Mouse (Mus musculus): ENCODE measurements around the gene Prrt3. TPM values are rescaled to one million over a fixed set of nuclear protein-coding genes. Genes with fewer than 3 reads are reported as not detected.
A peak's percentile ranks its signal among the peaks of the same experiment; 100 is the strongest.

The Prrt3 gene
- polyA plus RNA-seq, 1 experiment from 2014 or later, result 0.90 TPM

GRCm38 (mm10) chr6:113473246-113473645, 28.5 kb downstream of the Prrt3 start:
- peaks cover 6% of the 10 kb centered on the region for H3K4me1 ChIP-seq (ENCODE audit: control insufficient read depth, insufficient read depth, low read length)
- H3K27me3 ChIP-seq (ENCODE audit: control insufficient read depth, insufficient read depth, low read length), result peaks cover 17% of the 10 kb centered on the region
- no peak overlapping the region for H3K27ac ChIP-seq (replicated peaks; ENCODE audit: low read depth, low read length)
- H3K4me3 ChIP-seq (ENCODE audit: low read depth, low read length), result no peak overlapping the region
- H3K4me2 ChIP-seq (ENCODE audit: low read depth, low read length), result no peak overlapping the region
- H3K9me3 ChIP-seq (replicated peaks; ENCODE audit: control insufficient read depth, low read length), result no peaks in the 10 kb centered on the region
- ATAC-seq (replicated peaks; ENCODE audit: insufficient number of reproducible peaks, low FRiP score, low TSS enrichment, low read depth) (no peak), DNase-seq (ENCODE audit: low spot score) (no peak)
- 82% methylated on average over 2 of the region's 2 CpGs for WGBS
- H3K9ac ChIP-seq (replicated peaks; ENCODE audit: low read length), result no peak overlapping the region
- H3K36me3 ChIP-seq (replicated peaks; ENCODE audit: control insufficient read depth, insufficient read depth, low read depth, low read length), result no peaks in the 10 kb centered on the region

DNA sequence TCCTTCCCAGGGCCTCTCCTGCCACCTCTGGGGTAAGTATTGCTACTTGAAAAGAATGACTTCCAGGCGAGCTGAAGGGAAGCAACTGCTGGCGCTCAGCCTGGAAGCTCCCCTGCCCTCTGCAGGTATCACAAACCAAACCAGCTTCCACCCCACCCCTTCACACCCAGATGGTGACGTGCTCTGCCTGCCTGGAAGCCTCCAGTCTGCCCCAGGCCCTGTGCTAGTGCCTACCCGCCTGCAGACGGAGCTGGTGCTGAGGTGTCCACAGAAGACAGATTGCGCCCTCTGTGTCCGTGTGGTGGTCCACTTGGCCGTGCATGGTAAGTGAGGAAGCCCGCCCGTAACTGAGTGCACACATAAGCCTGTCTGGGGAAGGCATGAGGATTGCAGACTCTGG, 29.7 kb downstream of the Prrt3 start:
- Histone ChIP-seq H3K36me3 (replicated peaks; ENCODE audit: control insufficient read depth, insufficient read depth, low read depth, low read length) (no peaks in the 10 kb centered on the region), H3K27ac (replicated peaks; ENCODE audit: low read depth, low read length) (no peak overlapping the region), H3K9ac (replicated peaks; ENCODE audit: low read length) (no peak overlapping the region), H3K4me1 (ENCODE audit: control insufficient read depth, insufficient read depth, low read length) (peaks cover 6% of the 10 kb centered on the region), H3K4me2 (ENCODE audit: low read depth, low read length) (no peak overlapping the region), H3K9me3 (replicated peaks; ENCODE audit: control insufficient read depth, low read length) (no peaks in the 10 kb centered on the region), H3K27me3 (ENCODE audit: control insufficient read depth, insufficient read depth, low read length) (peaks cover 17% of the 10 kb centered on the region), H3K4me3 (ENCODE audit: low read depth, low read length) (no peak overlapping the region)
- 62% methylated on average over 10 of the region's 10 CpGs for WGBS
- ATAC-seq (replicated peaks; ENCODE audit: insufficient number of reproducible peaks, low FRiP score, low TSS enrichment, low read depth) (no peak), DNase-seq (ENCODE audit: low spot score) (no peak)

GRCm38 (mm10) chr6:113471297-113471936, 30.3 kb downstream of the Prrt3 start, which contains the start of gene Il17rc:
Il17rc (plus strand) TSS chr6:113471427.
- peak; percentile 21 for DNase-seq (ENCODE audit: low spot score)
- H3K9me3 ChIP-seq (replicated peaks; ENCODE audit: control insufficient read depth, low read length), result no peaks in the 10 kb centered on the region
- no peak within 1 kb of the TSS for H3K4me3 ChIP-seq (ENCODE audit: low read depth, low read length)

GRCm38 (mm10) chr6:113469432-113469831, 32.3 kb downstream of the Prrt3 start:
- Histone ChIP-seq H3K9me3 (replicated peaks; ENCODE audit: control insufficient read depth, low read length) (no peaks in the 10 kb centered on the region), H3K4me2 (ENCODE audit: low read depth, low read length) (peak overlapping the region; percentile 64), H3K36me3 (replicated peaks; ENCODE audit: control insufficient read depth, insufficient read depth, low read depth, low read length) (no peaks in the 10 kb centered on the region), H3K27ac (replicated peaks; ENCODE audit: low read depth, low read length) (no peak overlapping the region), H3K27me3 (ENCODE audit: control insufficient read depth, insufficient read depth, low read length) (peaks cover 17% of the 10 kb centered on the region), H3K4me3 (ENCODE audit: low read depth, low read length) (peak overlapping the region; percentile 32), H3K9ac (replicated peaks; ENCODE audit: low read length) (peak overlapping the region; percentile 52), H3K4me1 (ENCODE audit: control insufficient read depth, insufficient read depth, low read length) (peaks cover 6% of the 10 kb centered on the region)
- DNase-seq (ENCODE audit: low spot score), result peak; percentile 82
- 1% methylated on average over 31 of the region's 31 CpGs for WGBS
- peak; percentile 54; the same call in 1 of the 2 replicates for ATAC-seq (replicated peaks; ENCODE audit: insufficient number of reproducible peaks, low FRiP score, low TSS enrichment, low read depth)

More at GRCm38 (mm10) chr6:113471297-113471936, 30.3 kb downstream of the Prrt3 start, which contains the start of gene Il17rc:
- no peaks in the 10 kb centered on the region for H3K36me3 ChIP-seq (replicated peaks; ENCODE audit: control insufficient read depth, insufficient read depth, low read depth, low read length)
- H3K4me2 ChIP-seq (ENCODE audit: low read depth, low read length), result peak within 1 kb of the TSS; percentile 6; the same call in 1 of the 2 replicates
- ATAC-seq (replicated peaks; ENCODE audit: insufficient number of reproducible peaks, low FRiP score, low TSS enrichment, low read depth), result no peak
- peaks cover 6% of the 10 kb centered on the region for H3K4me1 ChIP-seq (ENCODE audit: control insufficient read depth, insufficient read depth, low read length)
- H3K9ac ChIP-seq (replicated peaks; ENCODE audit: low read length), result peak within 1 kb of the TSS; percentile 19; the same call in 1 of the 2 replicates
- 24% methylated on average over 12 of the region's 12 CpGs for WGBS
- H3K27ac ChIP-seq (replicated peaks; ENCODE audit: low read depth, low read length), result no peak within 1 kb of the TSS
- peaks cover 17% of the 10 kb centered on the region for H3K27me3 ChIP-seq (ENCODE audit: control insufficient read depth, insufficient read depth, low read length)

GRCm38 (mm10) chr6:113469021-113469420, 32.7 kb downstream of the Prrt3 start:
- H3K4me1 ChIP-seq (ENCODE audit: control insufficient read depth, insufficient read depth, low read length), result peaks cover 6% of the 10 kb centered on the region
- H3K27ac ChIP-seq (replicated peaks; ENCODE audit: low read depth, low read length), result no peak overlapping the region
- peak; percentile 86 for DNase-seq (ENCODE audit: low spot score)
- peak overlapping the region; percentile 64 for H3K4me2 ChIP-seq (ENCODE audit: low read depth, low read length)
- no peaks in the 10 kb centered on the region for H3K36me3 ChIP-seq (replicated peaks; ENCODE audit: control insufficient read depth, insufficient read depth, low read depth, low read length)
- H3K9ac ChIP-seq (replicated peaks; ENCODE audit: low read length), result peak overlapping the region; percentile 52; the same call in 1 of the 2 replicates
- ATAC-seq (replicated peaks; ENCODE audit: insufficient number of reproducible peaks, low FRiP score, low TSS enrichment, low read depth), result no peak
- no peaks in the 10 kb centered on the region for H3K9me3 ChIP-seq (replicated peaks; ENCODE audit: control insufficient read depth, low read length)
- H3K4me3 ChIP-seq (ENCODE audit: low read depth, low read length), result peak overlapping the region; percentile 32; the same call in 1 of the 2 replicates
- WGBS, result 9% methylated on average over 9 of the region's 9 CpGs
- H3K27me3 ChIP-seq (ENCODE audit: control insufficient read depth, insufficient read depth, low read length), result peaks cover 17% of the 10 kb centered on the region

- H3K4me1 ChIP-seq (ENCODE audit: control insufficient read depth, insufficient read depth, low read length), result peaks cover 6% of the 10 kb centered on the region
- H3K4me3 ChIP-seq (ENCODE audit: low read depth, low read length), result no peak overlapping the region
- no peak overlapping the region for H3K4me2 ChIP-seq (ENCODE audit: low read depth, low read length)
- peaks cover 17% of the 10 kb centered on the region for H3K27me3 ChIP-seq (ENCODE audit: control insufficient read depth, insufficient read depth, low read length)
- ATAC-seq (replicated peaks; ENCODE audit: insufficient number of reproducible peaks, low FRiP score, low TSS enrichment, low read depth) (no peak), DNase-seq (ENCODE audit: low spot score) (no peak)
- 67% methylated on average over 3 of the region's 3 CpGs for WGBS
- H3K36me3 ChIP-seq (replicated peaks; ENCODE audit: control insufficient read depth, insufficient read depth, low read depth, low read length), result no peaks in the 10 kb centered on the region
- no peak overlapping the region for H3K27ac ChIP-seq (replicated peaks; ENCODE audit: low read depth, low read length)
- H3K9me3 ChIP-seq (replicated peaks; ENCODE audit: control insufficient read depth, low read length), result no peaks in the 10 kb centered on the region
- H3K9ac ChIP-seq (replicated peaks; ENCODE audit: low read length), result no peak overlapping the region
These were observed 33.2 kb downstream of the Prrt3 start for GRCm38 (mm10) chr6:113468512-113468911.

GRCm38 (mm10) chr6:113465602-113466001, 36.1 kb downstream of the Prrt3 start:
- Histone ChIP-seq H3K36me3 (replicated peaks; ENCODE audit: control insufficient read depth, insufficient read depth, low read depth, low read length) (no peaks in the 10 kb centered on the region), H3K9me3 (replicated peaks; ENCODE audit: control insufficient read depth, low read length) (no peaks in the 10 kb centered on the region), H3K4me1 (ENCODE audit: control insufficient read depth, insufficient read depth, low read length) (peaks cover 6% of the 10 kb centered on the region), H3K4me2 (ENCODE audit: low read depth, low read length) (no peak overlapping the region), H3K27me3 (ENCODE audit: control insufficient read depth, insufficient read depth, low read length) (peaks cover 11% of the 10 kb centered on the region), H3K4me3 (ENCODE audit: low read depth, low read length) (no peak overlapping the region), H3K9ac (replicated peaks; ENCODE audit: low read length) (no peak overlapping the region), H3K27ac (replicated peaks; ENCODE audit: low read depth, low read length) (no peak overlapping the region)
- ATAC-seq (replicated peaks; ENCODE audit: insufficient number of reproducible peaks, low FRiP score, low TSS enrichment, low read depth), result no peak
- WGBS, result 55% methylated on average over 5 of the region's 5 CpGs
- DNase-seq (ENCODE audit: low spot score), result no peak

DNA sequence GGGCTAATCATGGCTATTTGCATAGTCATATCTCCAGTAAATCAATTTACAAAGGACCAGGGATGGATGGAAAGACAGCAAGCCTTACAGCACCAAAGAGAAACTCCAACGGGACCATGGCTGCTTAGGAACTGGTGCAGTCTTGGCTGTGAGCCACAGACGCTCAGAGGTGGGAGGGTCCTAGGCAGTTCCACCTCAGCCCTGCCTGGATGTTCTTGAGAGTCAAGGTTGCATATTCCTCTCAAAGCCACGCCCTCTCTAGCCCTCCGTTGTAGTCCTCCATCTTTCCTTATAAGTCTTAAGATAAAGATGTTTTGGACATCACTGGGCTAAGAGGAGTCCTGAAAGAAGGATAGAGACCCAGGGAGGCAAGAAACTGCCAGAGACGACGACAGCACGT, 37.7 kb downstream of the Prrt3 start:
- no peaks in the 10 kb centered on the region for H3K4me1 ChIP-seq (ENCODE audit: control insufficient read depth, insufficient read depth, low read length)
- H3K4me3 ChIP-seq (ENCODE audit: low read depth, low read length), result no peak overlapping the region
- ATAC-seq (replicated peaks; ENCODE audit: insufficient number of reproducible peaks, low FRiP score, low TSS enrichment, low read depth) (no peak), DNase-seq (ENCODE audit: low spot score) (no peak)
- no peaks in the 10 kb centered on the region for H3K9me3 ChIP-seq (replicated peaks; ENCODE audit: control insufficient read depth, low read length)
- WGBS, result 70% methylated on average over 7 of the region's 7 CpGs
- H3K4me2 ChIP-seq (ENCODE audit: low read depth, low read length), result no peak overlapping the region
- H3K27ac ChIP-seq (replicated peaks; ENCODE audit: low read depth, low read length), result no peak overlapping the region
- no peaks in the 10 kb centered on the region for H3K36me3 ChIP-seq (replicated peaks; ENCODE audit: control insufficient read depth, insufficient read depth, low read depth, low read length)
- no peaks in the 10 kb centered on the region for H3K27me3 ChIP-seq (ENCODE audit: control insufficient read depth, insufficient read depth, low read length)
- H3K9ac ChIP-seq (replicated peaks; ENCODE audit: low read length), result no peak overlapping the region
